Mouse (Mus musculus) stomach, embryonic 16.5 days (tissue): ENCODE data around the gene Ankfy1. TPM values are rescaled to one million over a fixed set of nuclear protein-coding genes. Genes with fewer than 3 reads are reported as not detected.
"Not testable (repeated sequence)": the region's sequence is repeated elsewhere in the genome, so short reads cannot be mapped to it uniquely, and the experiment has no call there.

Experiments
- ATAC-seq: fragments of 200-750 bp; cut with Nextera tagmentation; 2 replicates; pipeline ENCODE4 v1.8.0; 2017; ENCODE audit warnings: moderate number of reproducible peaks, moderate TSS enrichment; ENCODE audit not compliant: insufficient read depth, low FRiP score
- H3K27ac ChIP-seq: fragments of 300-500 bp; sonication (generic); 2 replicates; pipeline ENCODE4 v1.5.1; 2014; ENCODE audit warnings: low read length
- H3K27me3 ChIP-seq: fragments of 300-500 bp; sonication (generic); 2 replicates; pipeline ENCODE4 v1.6.1; 2014; ENCODE audit warnings: low read length, control low read depth, mixed read lengths; ENCODE audit not compliant: control insufficient read depth, insufficient read depth
- H3K36me3 ChIP-seq: fragments of 300-500 bp; sonication (generic); 2 replicates; pipeline ENCODE4 v1.6.1; 2014; ENCODE audit warnings: low read length; ENCODE audit not compliant: control insufficient read depth, insufficient read depth
- H3K4me1 ChIP-seq: fragments of 300-500 bp; sonication (generic); 2 replicates; pipeline ENCODE4 v1.6.1; 2014; ENCODE audit warnings: low read length, control low read depth, mixed read lengths; ENCODE audit not compliant: control insufficient read depth, insufficient read depth
- H3K4me2 ChIP-seq: fragments of 300-500 bp; sonication (generic); 2 replicates; pipeline ENCODE4 v1.6.1; 2014; ENCODE audit warnings: low read depth, low read length, mixed read lengths
- H3K4me3 ChIP-seq: fragments of 300-500 bp; sonication (generic); replicated peaks from 2 replicates; pipeline ENCODE4 v1.5.1; 2014; ENCODE audit warnings: mild to moderate bottlenecking, low read length
- H3K9ac ChIP-seq: fragments of 300-500 bp; sonication (generic); 2 replicates; pipeline ENCODE4 v1.6.1; 2014; ENCODE audit warnings: low read length
- H3K9me3 ChIP-seq: fragments of 300-500 bp; sonication (generic); replicated peaks from 2 replicates; pipeline ENCODE4 v1.6.1; 2016; ENCODE audit warnings: low read length, control low read depth; ENCODE audit not compliant: control insufficient read depth
- WGBS: fragments of 180-500 bp; shearing (Covaris S2); extraction: QIAGEN DNeasy Blood & Tissue Kit; methylation state at CpG from one replicate; pipeline ENCODE4 v1.1.7; 2014; 5-methylcytosine and 5-hydroxymethylcytosine counted together
- polyA plus RNA-seq: library from polyadenylated mRNA; unstranded; fragments of >200 nt; fragmentation: Nextera tagmentation; extraction: Ambion mirVana; gene quantifications from 2 replicates; pipeline ENCODE4 v1.2.1, GENCODE M21; 2015

Gene Ankfy1
- polyA plus RNA-seq, 1 experiment from 2014 or later: 27.2 TPM

DNA sequence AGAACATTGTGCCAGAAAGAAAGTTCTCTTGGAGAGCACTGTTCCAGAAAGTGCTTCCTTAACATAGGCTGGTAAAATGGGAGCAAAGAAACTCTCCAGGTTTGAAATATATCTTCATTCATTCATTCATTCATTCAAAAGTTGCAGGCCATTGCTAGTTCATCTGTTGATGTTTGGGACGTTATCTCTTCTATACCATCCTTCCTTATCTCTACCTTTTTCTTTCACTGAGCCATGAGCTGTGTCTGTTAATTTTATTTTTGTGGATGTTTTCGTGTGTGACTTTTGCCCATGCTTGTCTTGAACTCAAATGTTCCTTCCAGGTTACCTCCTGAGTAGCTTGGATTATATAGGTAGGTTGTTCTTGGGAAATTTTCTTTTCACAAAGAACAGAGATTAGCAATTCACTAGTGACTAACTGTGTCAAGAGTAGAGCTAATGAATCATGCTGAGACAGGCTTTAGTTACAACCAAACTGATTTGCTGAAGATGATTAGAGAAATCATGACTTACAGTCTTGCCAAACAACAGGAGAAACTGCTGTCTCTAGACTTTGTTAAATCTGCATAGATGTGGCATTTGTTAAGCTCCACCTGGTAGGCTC is 6.7 kb downstream of the Ankfy1 start:
- Histone ChIP-seq H3K4me3 (no peak overlapping the region), H3K27ac (no peak overlapping the region), H3K9ac (no peak overlapping the region), H3K4me2 (no peak overlapping the region), H3K4me1 (no peaks in the 10 kb centered on the region), H3K36me3 (no peaks in the 10 kb centered on the region), H3K9me3 (no peaks in the 10 kb centered on the region), H3K27me3 (no peaks in the 10 kb centered on the region)
- WGBS: 86% methylated on average over 2 of the region's 2 CpGs
- ATAC-seq: no peak

DNA sequence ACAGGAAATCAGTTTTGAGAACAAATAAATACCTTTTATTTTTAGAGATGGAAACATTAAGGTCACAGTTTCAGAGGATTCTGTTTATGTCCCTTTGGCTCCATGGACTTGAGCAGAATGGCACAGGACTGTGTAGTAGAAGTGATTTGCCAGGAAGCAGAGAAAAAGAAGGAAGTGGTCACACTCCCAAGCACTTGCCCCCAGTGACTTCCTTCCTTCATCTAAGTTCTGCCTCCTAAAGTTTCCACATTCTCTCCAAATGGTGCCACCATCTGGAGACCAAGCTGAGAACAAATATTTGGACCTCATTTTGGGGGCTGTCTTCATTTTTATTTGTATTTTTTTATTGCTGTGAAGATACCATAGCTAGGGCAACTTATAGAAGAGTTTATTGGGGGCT is 7.5 kb downstream of the Ankfy1 start:
- no peak for ATAC-seq
- H3K27me3 ChIP-seq: no peaks in the 10 kb centered on the region
- no peak overlapping the region for H3K9ac ChIP-seq
- no peak overlapping the region for H3K27ac ChIP-seq
- no peak overlapping the region for H3K4me2 ChIP-seq
- H3K36me3 ChIP-seq: no peaks in the 10 kb centered on the region
- H3K4me3 ChIP-seq: no peak overlapping the region
- no peaks in the 10 kb centered on the region for H3K4me1 ChIP-seq
- H3K9me3 ChIP-seq: no peaks in the 10 kb centered on the region

DNA sequence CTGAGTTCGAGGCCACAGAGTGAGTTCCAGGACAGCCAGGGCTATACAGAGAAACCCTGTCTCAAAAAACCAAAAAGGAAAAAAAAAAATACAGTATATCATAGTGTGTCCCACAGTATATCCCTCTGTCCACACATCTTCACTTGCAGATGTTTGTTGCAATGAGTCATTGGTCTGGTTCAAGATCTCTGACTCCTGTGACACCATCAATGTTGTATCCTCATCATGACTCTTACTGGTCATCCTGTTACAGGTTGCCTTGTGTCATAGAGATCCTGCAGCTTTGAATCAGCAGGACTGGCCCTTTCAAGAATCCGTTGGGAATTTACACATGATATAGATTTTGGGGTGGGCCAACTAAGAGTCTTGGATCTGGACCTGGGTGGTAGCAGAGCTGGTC is 15.3 kb downstream of the Ankfy1 start:
- not testable (repeated sequence) for H3K4me1 ChIP-seq, H3K4me2 ChIP-seq, H3K9ac ChIP-seq, H3K4me3 ChIP-seq, ATAC-seq, H3K36me3 ChIP-seq, H3K27me3 ChIP-seq, H3K9me3 ChIP-seq, H3K27ac ChIP-seq
- 88% methylated on average over 2 of the region's 2 CpGs for WGBS

DNA sequence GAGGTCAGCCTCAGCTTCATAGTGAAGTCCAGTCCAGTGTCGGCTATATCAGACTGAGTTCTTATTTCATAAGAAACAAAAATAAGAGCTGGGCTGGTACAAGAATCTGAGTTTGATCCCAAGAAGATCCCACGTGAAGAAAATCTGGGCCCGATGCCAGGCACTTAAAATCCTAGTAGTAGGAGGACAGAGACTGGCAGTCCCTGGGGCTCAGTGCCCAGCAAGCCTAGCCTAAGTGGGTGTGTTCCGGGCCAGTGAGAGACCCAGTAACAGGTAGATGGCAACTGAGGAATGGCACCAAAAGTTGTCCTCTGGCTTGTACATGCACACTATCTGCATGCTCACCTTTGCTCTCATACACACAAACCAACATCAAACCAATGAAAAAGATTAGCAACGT is 22.9 kb downstream of the Ankfy1 start:
- Histone ChIP-seq H3K4me3 (no peak overlapping the region), H3K27me3 (no peaks in the 10 kb centered on the region), H3K27ac (no peak overlapping the region), H3K4me1 (no peaks in the 10 kb centered on the region), H3K9me3 (no peaks in the 10 kb centered on the region), H3K4me2 (no peak overlapping the region), H3K9ac (no peak overlapping the region), H3K36me3 (0 out of 2 replicates have a peak, but pooled peaks cover 3% of the 10 kb centered on the region)
- WGBS: 85% methylated on average over 5 of the region's 5 CpGs
- ATAC-seq: no peak

DNA sequence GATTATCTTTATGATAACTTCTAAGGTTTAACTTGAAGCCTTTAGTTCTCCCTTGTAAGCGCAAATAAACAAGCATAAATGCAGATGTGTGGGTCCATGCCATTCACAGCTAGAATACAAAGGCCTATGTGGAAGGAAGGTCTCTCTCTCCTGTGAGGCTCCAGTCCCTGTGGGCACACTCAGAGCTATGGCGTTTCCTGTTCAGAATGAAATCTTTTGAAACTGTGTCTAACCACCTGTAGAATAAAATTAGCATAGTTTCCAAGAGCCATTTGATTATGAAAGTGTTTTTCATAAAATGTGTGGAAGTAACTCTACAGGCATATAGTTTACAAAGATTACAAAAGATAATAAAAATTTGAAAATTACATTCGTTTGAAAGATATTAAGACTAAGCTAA is 28.4 kb downstream of the Ankfy1 start:
- ATAC-seq: no peak
- H3K27ac ChIP-seq: no peak overlapping the region

DNA sequence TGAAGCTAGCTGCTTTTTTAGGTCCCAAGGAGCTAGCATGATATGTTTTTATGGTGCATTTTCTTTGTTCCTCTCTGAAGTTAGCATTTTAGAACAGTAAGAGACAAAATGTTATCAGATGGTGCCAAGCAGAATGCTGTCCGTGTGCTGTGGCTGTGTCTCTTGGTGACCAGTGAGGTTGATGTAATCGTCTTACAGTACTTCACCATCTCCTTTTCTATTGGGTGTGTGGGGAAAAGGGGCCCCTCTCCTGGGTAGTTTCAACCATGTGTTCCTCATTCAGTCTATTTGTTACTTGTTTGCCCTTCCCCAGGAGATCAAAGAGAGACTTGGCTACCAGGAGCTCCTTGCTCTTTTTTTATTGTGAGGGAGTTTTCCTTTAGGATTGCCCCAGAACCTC is 33.4 kb downstream of the Ankfy1 start:
- H3K9ac ChIP-seq: no peak overlapping the region
- no peak overlapping the region for H3K27ac ChIP-seq
- no peaks in the 10 kb centered on the region for H3K36me3 ChIP-seq
- 78% methylated on average over 2 of the region's 2 CpGs for WGBS
- ATAC-seq: no peak
- no peak overlapping the region for H3K4me2 ChIP-seq
- no peaks in the 10 kb centered on the region for H3K4me1 ChIP-seq
- H3K4me3 ChIP-seq: no peak overlapping the region
- H3K9me3 ChIP-seq: no peaks in the 10 kb centered on the region
- H3K27me3 ChIP-seq: no peaks in the 10 kb centered on the region

More for the DNA sequence above, 28.4 kb downstream of the Ankfy1 start:
- no peaks in the 10 kb centered on the region for H3K4me1 ChIP-seq
- H3K4me3 ChIP-seq: no peak overlapping the region
- H3K27me3 ChIP-seq: no peaks in the 10 kb centered on the region
- H3K9ac ChIP-seq: no peak overlapping the region
- H3K9me3 ChIP-seq: no peaks in the 10 kb centered on the region
- H3K36me3 ChIP-seq: no peaks in the 10 kb centered on the region
- WGBS: 84% methylated on average over 3 of the region's 3 CpGs
- no peak overlapping the region for H3K4me2 ChIP-seq

DNA sequence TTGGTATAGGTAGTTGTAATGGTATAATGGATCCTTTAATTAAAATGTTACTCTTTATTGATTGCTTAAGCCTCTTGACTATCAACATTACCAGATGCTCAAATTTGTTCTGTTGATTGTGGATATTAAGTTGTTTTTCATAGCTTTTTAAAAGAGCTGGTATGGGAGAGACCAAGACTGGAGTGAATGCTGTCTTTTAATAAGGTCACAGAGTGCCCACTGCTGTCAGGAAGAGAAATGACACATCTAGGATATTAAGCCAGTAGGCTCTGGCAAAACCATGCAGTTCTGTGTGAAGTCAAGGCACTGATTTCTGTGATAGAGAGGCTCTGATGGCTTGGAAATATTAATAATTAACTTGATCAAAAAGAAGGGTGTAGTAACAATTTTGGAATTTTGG is 34.1 kb downstream of the Ankfy1 start:
- no peaks in the 10 kb centered on the region for H3K36me3 ChIP-seq
- ATAC-seq: no peak
- no peak overlapping the region for H3K27ac ChIP-seq
- no peaks in the 10 kb centered on the region for H3K27me3 ChIP-seq
- no peaks in the 10 kb centered on the region for H3K9me3 ChIP-seq
- no peaks in the 10 kb centered on the region for H3K4me1 ChIP-seq
- no peak overlapping the region for H3K4me3 ChIP-seq
- no peak overlapping the region for H3K9ac ChIP-seq
- no peak overlapping the region for H3K4me2 ChIP-seq

DNA sequence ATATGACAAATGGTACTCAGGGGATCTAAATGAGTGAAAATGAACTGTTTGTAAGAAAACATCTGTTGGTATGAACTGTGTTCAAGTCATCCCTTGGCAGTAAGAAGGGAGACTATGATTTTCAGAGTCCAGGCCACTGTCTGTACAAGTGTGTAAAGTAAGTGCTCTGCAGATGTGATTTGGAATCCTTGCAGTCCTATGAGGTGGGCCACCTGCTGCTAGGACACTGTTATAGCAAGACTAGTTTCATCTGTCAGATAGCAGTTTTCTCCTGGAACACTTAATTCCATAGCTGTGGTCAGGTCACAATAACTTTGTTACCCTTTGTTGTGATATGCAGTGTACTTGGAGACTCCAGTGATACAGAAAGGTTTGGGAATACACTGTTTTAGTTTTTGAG is 36.2 kb downstream of the Ankfy1 start:
- Histone ChIP-seq H3K27me3 (no peaks in the 10 kb centered on the region), H3K4me3 (no peak overlapping the region), H3K4me1 (no peaks in the 10 kb centered on the region), H3K36me3 (peaks cover 11% of the 10 kb centered on the region), H3K4me2 (no peak overlapping the region), H3K27ac (no peak overlapping the region), H3K9me3 (no peaks in the 10 kb centered on the region), H3K9ac (no peak overlapping the region)
- ATAC-seq: no peak

DNA sequence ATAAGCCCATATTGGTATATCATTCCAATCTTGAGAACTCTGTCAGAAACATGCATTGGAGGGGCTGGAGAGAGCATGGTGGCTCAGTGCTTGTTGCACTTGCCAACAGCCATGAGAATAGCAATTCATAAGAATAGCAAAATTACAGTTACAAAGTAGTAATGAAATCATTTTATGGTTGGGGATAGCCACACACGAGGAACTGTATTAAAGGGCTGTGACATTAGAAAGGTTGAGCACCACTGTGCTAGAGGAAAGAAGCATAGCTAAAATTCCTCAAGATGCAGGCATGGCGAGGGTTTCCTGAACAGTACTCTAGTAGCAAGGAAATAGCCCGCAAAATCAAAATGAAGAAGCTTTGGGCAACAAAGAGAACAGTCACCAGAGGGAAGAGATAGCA is 43.9 kb downstream of the Ankfy1 start:
- Histone ChIP-seq H3K27me3 (no peaks in the 10 kb centered on the region), H3K4me1 (no peaks in the 10 kb centered on the region), H3K36me3 (peaks cover 19% of the 10 kb centered on the region), H3K4me2 (no peak overlapping the region), H3K9ac (no peak overlapping the region), H3K4me3 (no peak overlapping the region), H3K27ac (no peak overlapping the region), H3K9me3 (no peaks in the 10 kb centered on the region)
- no peak for ATAC-seq
- 92% methylated on average over 3 of the region's 3 CpGs for WGBS
